In the genomic region with DNA sequence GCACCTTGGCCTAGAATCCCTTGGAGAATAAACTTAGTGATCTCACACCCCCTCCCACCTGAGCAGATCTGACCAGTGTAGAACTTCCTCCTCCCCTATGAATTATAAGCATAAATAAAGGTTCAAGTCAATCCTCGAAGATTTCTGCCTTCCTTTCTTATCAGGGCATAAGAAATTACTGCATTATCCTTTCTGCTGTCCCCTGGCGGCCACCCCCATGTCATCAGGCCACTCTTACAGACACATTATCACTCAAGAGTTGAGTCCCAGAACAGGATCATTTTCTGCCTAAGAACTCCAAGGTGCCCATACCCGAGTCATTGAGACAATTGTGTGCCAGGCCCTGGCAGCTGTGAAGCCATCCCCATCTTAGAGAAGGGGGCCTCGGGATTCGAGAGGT, we compare ENCODE assay signal across 13 mouse cellular contexts. TPM values are rescaled to one million over a fixed set of nuclear protein-coding genes. Genes with fewer than 3 reads are reported as not detected.
A peak's percentile ranks its signal among the peaks of the same experiment; 100 is the strongest.
DNase-seq lines count a peak whose midpoint lies in the region; ATAC-seq and TF ChIP-seq lines count a peak whose summit lies in the region.
"Had no signal": no experiment of that assay in that cellular context is flagged by ENCODE, and none has a peak within 500 bp of the region (broad histone marks: within the 10 kb centered on the region; RNA-seq: fewer than 3 reads in every experiment).

No protein-coding gene starts in this region.

- H3K79me2 ChIP-seq in CH12.LX (replicated peaks; ENCODE audit: control insufficient read depth, extremely low read depth, insufficient read depth, poor library complexity, severe bottlenecking): no peaks in the 10 kb centered on the region

- ATAC-seq in hindbrain, postnatal 0 days: no peak
- ATAC-seq in hindbrain, embryonic 11.5 days (ENCODE audit: low FRiP score): no peak
- no peak for ATAC-seq in liver, embryonic 15.5 days (ENCODE audit: insufficient read depth)

- no peak for TF ChIP-seq EP300 in CH12.LX (IDR thresholded peaks at IDR 0.05; ENCODE audit: low read length)

- no peak overlapping the region for H3K9ac ChIP-seq in hindbrain, postnatal 0 days (replicated peaks; ENCODE audit: low read length)
- no peak overlapping the region for H3K9ac ChIP-seq in hindbrain, embryonic 11.5 days (ENCODE audit: low read depth, low read length)
- no peak overlapping the region for H3K9ac ChIP-seq in CH12.LX (ENCODE audit: insufficient read depth, low read depth)
- no peak overlapping the region for H3K9ac ChIP-seq in liver, embryonic 15.5 days

- TF ChIP-seq POLR2A in CH12.LX (IDR thresholded peaks at IDR 0.05; ENCODE audit: low read depth, low read length): no peak

- H3K4me2 ChIP-seq in hindbrain, postnatal 0 days (ENCODE audit: low read depth, low read length): peak overlapping the region; percentile 69
- H3K4me2 ChIP-seq in hindbrain, embryonic 11.5 days (replicated peaks; ENCODE audit: low read depth, low read length): no peak overlapping the region
- H3K4me2 ChIP-seq in CH12.LX (ENCODE audit: insufficient read depth, low read depth, poor library complexity, severe bottlenecking): no peak overlapping the region
- peak overlapping the region; percentile 98 for H3K4me2 ChIP-seq in liver, embryonic 15.5 days

- no peak for DNase-seq in hindbrain, postnatal 0 days (ENCODE audit: low spot score)
- DNase-seq in hindbrain, embryonic 11.5 days (ENCODE audit: low spot score): no peak
- DNase-seq in 416B (ENCODE audit: low read depth) (peak; percentile 80), CH12.LX (ENCODE audit: extremely low read depth) (no peak)
- DNase-seq in adrenal gland, postnatal 4 days (ENCODE audit: low spot score in 2 of 2): no peak
- DNase-seq in urinary bladder, postnatal 14 days (ENCODE audit: low spot score): no peak
- DNase-seq: kidney, adult 8-10 months; layer of hippocampus, adult 9-11 months; right cerebral cortex, adult 18-20 months had no signal

- dilution Hi-C loops in CH12.LX (cut with MboI; ENCODE audit: extremely low pct_ligation_motif_present, extremely low pct_unique_long_range_greater_than_20kb, low sequenced_read_pairs): no loop called here

- in situ Hi-C loops in CH12.LX (cut with MboI; ENCODE audit: low pct_ligation_motif_present, low pct_unique_long_range_greater_than_20kb, low sequenced_read_pairs): no loop called here

- peak overlapping the region; percentile 88 for H3K27ac ChIP-seq in hindbrain, postnatal 0 days
- H3K27ac ChIP-seq in hindbrain, embryonic 11.5 days (ENCODE audit: low read depth, low read length): no peak overlapping the region
- H3K27ac ChIP-seq in CH12.LX (ENCODE audit: insufficient read depth, low read depth): no peak overlapping the region
- H3K27ac ChIP-seq in liver, embryonic 15.5 days (replicated peaks): no peak overlapping the region

- H3K9me3 ChIP-seq in hindbrain, postnatal 0 days (ENCODE audit: low read length): no peaks in the 10 kb centered on the region
- H3K9me3 ChIP-seq in hindbrain, embryonic 11.5 days (ENCODE audit: control insufficient read depth, low read length): no peaks in the 10 kb centered on the region
- H3K9me3 ChIP-seq in CH12.LX (replicated peaks; ENCODE audit: low read length): peaks cover 7% of the 10 kb centered on the region
- H3K9me3 ChIP-seq in liver, embryonic 15.5 days (replicated peaks): no peaks in the 10 kb centered on the region

- TF ChIP-seq CTCF in hindbrain, postnatal 0 days (IDR thresholded peaks at IDR 0.05; ENCODE audit: low read depth): peak; percentile 52
- TF ChIP-seq CTCF in CH12.LX (conservative IDR thresholded peaks at IDR 0.05 in 1 of 2, IDR thresholded peaks at IDR 0.05 in 1 of 2; ENCODE audit: low read depth in 2 of 2, low read length in 2 of 2): peak in 1 of 2 experiments; percentile 48; a peak in 2 of 4 replicates

- no peak overlapping the region for H3K4me3 ChIP-seq in hindbrain, postnatal 0 days (ENCODE audit: low read length)
- H3K4me3 ChIP-seq in hindbrain, embryonic 11.5 days (ENCODE audit: low read depth, low read length): no peak overlapping the region
- H3K4me3 ChIP-seq in CH12.LX (replicated peaks in 1 of 3; ENCODE audit: low read depth in 2 of 3, low read length in 2 of 3, poor library complexity in 1 of 3): no peak overlapping the region
- peak overlapping the region; percentile 81; the same call in 1 of the 2 replicates for H3K4me3 ChIP-seq in liver, embryonic 15.5 days (replicated peaks)
- H3K4me3 ChIP-seq: myocyte had no signal

- H3K4me1 ChIP-seq in hindbrain, postnatal 0 days (ENCODE audit: insufficient read depth, low read length): peaks cover 8% of the 10 kb centered on the region; the same call in 1 of the 2 replicates
- H3K4me1 ChIP-seq in hindbrain, embryonic 11.5 days (replicated peaks; ENCODE audit: control insufficient read depth, insufficient read depth, low read length): peaks cover 16% of the 10 kb centered on the region
- peaks cover 15 to 24% of the 10 kb centered on the region in 2 experiments for H3K4me1 ChIP-seq in CH12.LX (ENCODE audit: control insufficient read depth in 1 of 2, insufficient read depth in 2 of 2)
- peaks cover 63% of the 10 kb centered on the region for H3K4me1 ChIP-seq in liver, embryonic 15.5 days (replicated peaks)

- no peaks in the 10 kb centered on the region for H3K27me3 ChIP-seq in hindbrain, postnatal 0 days (ENCODE audit: insufficient read depth, low read length)
- peaks cover 17% of the 10 kb centered on the region; the same call in 1 of the 2 replicates for H3K27me3 ChIP-seq in hindbrain, embryonic 11.5 days (ENCODE audit: control insufficient read depth, insufficient read depth, low read length)
- peaks cover 12% of the 10 kb centered on the region for H3K27me3 ChIP-seq in CH12.LX (replicated peaks)
- H3K27me3 ChIP-seq in liver, embryonic 15.5 days: peaks cover 37% of the 10 kb centered on the region

- WGBS in hindbrain, postnatal 0 days: 57% methylated on average over 5 of the region's 5 CpGs
- 59% methylated on average over 5 of the region's 5 CpGs for WGBS in hindbrain, embryonic 11.5 days
- WGBS in liver, embryonic 15.5 days (ENCODE audit: insufficient replicate concordance): 37% methylated on average over 5 of the region's 5 CpGs

- TF ChIP-seq RAD21 in CH12.LX (IDR thresholded peaks at IDR 0.05; ENCODE audit: low read depth, low read length): no peak; the same call in none of the 2 replicates

- no peaks in the 10 kb centered on the region for H3K36me3 ChIP-seq in hindbrain, postnatal 0 days (ENCODE audit: insufficient read depth, low read length)
- H3K36me3 ChIP-seq in hindbrain, embryonic 11.5 days (ENCODE audit: control insufficient read depth, insufficient read depth, low read length): no peaks in the 10 kb centered on the region
- no peaks in the 10 kb centered on the region for H3K36me3 ChIP-seq in CH12.LX (replicated peaks in 1 of 2; ENCODE audit: control insufficient read depth in 1 of 2, insufficient read depth in 1 of 2, low read length in 1 of 2)
- H3K36me3 ChIP-seq in liver, embryonic 15.5 days (replicated peaks): no peaks in the 10 kb centered on the region

TF ChIP-seq in CH12.LX, 34 proteins besides CTCF, POLR2A, EP300 and RAD21:
- TF ChIP-seq SMC3 (IDR thresholded peaks at IDR 0.05; ENCODE audit: low read depth, low read length): peak; percentile 57
- TF ChIP-seq CHD2 (IDR thresholded peaks at IDR 0.05; ENCODE audit: low read length): no peak

RNA-seq across cellular contexts. Expression of a gene that starts 1.2 kb away (rescaled TPM):
- 68.3 and 80.8 TPM in 2 replicates for total RNA-seq in hindbrain, postnatal 0 days (2014; rRNA removed)
- polyA plus RNA-seq in hindbrain, postnatal 0 days (2015; fragmentation: Nextera tagmentation; extraction: Ambion mirVana): 23.7 and 24.2 TPM in 2 replicates
- 26.0 and 26.7 TPM in 2 replicates for polyA plus RNA-seq in hindbrain, embryonic 11.5 days (2014; fragmentation: Nextera tagmentation; extraction: Ambion mirVana)
- total RNA-seq in CH12.LX (2012; rRNA removed) (3.5 and 3.7 TPM in 2 replicates), CH12.LX (2014; rRNA removed) (1.0 and 1.3 TPM in 2 replicates)
- 1.9 and 3.5 TPM in 2 replicates for polyA plus RNA-seq in CH12.LX (2012; ENCODE audit: insufficient read length, low read depth)
- 4.7 and 4.9 TPM in 2 replicates for polyA plus RNA-seq in liver, embryonic 15.5 days (2015; fragmentation: Nextera tagmentation; extraction: Ambion mirVana)
- total RNA-seq in adrenal gland, postnatal 4 days (2021): 10 to 100 TPM; 26.7 to 26.9 TPM

RNA-seq across cellular contexts. Expression of a gene that starts 38.4 kb away (rescaled TPM):
- total RNA-seq in hindbrain, postnatal 0 days (2014; rRNA removed): not detected in 2 replicates
- not detected in 2 replicates for polyA plus RNA-seq in hindbrain, postnatal 0 days (2015; fragmentation: Nextera tagmentation; extraction: Ambion mirVana)
- polyA plus RNA-seq in hindbrain, embryonic 11.5 days (2014; fragmentation: Nextera tagmentation; extraction: Ambion mirVana): not detected in 2 replicates
- not detected in 2 replicates for total RNA-seq in CH12.LX (2012; rRNA removed)
- total RNA-seq in CH12.LX (2014; rRNA removed): not detected in 2 replicates
- polyA plus RNA-seq in CH12.LX (2012; ENCODE audit: insufficient read length, low read depth): not detected in 2 replicates
- not detected in 2 replicates for polyA plus RNA-seq in liver, embryonic 15.5 days (2015; fragmentation: Nextera tagmentation; extraction: Ambion mirVana)
- total RNA-seq in adrenal gland, postnatal 4 days (2021): not detected
- polyA plus RNA-seq: heart, embryonic 14.5 days; liver, embryonic 16.5 days; myocyte had no signal

Comparison
In these comparisons a context has a peak if more than half of its experiments do, and no peak if none do; other contexts are left out.
1. H3K4me2 ChIP-seq: peak in hindbrain, postnatal 0 days (single experiment) and liver, embryonic 15.5 days (single experiment); none in hindbrain, embryonic 11.5 days (single experiment) and CH12.LX (single experiment).